Mouse (Mus musculus) testis, adult 2 months (tissue): ENCODE measurements around the gene Kif6.

Experiments used
- CTCF ChIP-seq: fragments of 200-500 bp; IDR thresholded peaks from 2 replicates; pipeline ENCODE4 v1.5.1; 2012; ENCODE audit warnings: low read depth, mild to moderate bottlenecking, inconsistent platforms, low read length, moderate library complexity; ENCODE audit not compliant: control insufficient read depth, insufficient read depth, insufficient replicate concordance
- POLR2A ChIP-seq: fragments of 200-500 bp; IDR thresholded peaks from 2 replicates; pipeline ENCODE4 v1.6.1; 2012; ENCODE audit warnings: low read depth, mild to moderate bottlenecking, inconsistent platforms, low read length, moderate library complexity; ENCODE audit not compliant: control insufficient read depth

DNA sequence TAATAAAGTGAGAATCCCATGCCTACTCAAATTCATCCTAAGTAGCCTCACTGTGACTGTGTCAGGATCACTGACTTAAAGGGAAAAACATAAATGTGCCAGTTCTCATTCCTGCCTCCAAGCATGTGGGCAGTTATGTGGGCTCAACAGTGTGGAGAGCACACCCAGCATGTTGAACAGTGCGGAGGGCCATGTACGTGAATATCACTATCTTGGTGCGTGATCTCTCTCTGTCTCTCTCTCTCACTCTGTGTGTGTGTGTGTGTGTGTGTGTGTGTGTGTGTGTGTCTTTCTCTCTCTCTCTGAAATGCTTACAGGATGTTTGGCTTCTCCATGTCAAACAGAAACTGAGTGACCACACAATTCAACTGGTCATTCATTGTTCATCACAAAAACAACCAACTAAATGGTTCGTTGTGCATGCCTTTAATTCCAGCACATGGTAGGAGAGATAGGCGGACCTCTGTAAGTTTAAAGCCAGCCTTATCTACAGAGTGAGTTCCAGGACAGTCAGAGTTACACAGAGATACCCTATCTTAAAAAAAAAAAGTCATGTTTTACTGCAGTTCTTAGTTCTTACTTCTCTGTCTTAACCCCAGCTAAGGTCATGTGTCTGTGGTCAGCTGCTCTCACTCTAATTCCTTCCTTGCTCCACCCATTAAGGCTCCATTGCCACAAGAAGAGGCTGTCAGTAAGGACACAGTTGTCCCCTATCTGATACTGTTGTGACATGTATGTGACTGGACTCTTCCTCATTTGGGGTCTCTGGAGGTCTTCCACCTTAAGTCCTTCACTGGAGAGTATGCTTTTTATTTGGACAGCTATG, 266.2 kb downstream of the Kif6 start:
- TF ChIP-seq CTCF (no peak), POLR2A (no peak)
